17 mouse cellular contexts compared by ENCODE assay signal in the genomic region with DNA sequence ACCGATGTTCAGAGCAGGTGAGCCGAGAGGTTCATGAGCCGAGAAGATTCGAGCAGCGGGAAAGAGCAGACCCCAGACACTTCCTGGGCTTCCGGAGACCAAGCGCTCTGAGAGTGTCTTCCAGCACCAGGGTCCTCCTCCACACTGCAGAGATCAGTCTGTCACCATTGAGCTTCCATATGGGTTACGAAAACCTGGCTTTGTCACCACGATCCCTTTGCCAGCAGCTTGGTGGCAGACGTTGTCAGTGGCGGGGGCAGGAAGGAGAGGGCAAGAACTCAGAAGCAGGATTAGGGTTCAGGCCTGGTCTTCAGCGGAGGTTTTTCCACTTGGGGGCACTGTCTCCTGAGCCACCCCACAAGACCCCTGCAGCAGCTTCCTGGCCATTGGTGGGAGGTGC.
A peak's percentile ranks its signal among the peaks of the same experiment; 100 is the strongest.
DNase-seq lines count a peak whose midpoint lies in the region; ATAC-seq and TF ChIP-seq lines count a peak whose summit lies in the region.
"Had no signal": no experiment of that assay in that cellular context is flagged by ENCODE, and none has a peak within 500 bp of the region (broad histone marks: within the 10 kb centered on the region; RNA-seq: fewer than 3 reads in every experiment).

No protein-coding gene starts in this region.

- no peak for TF ChIP-seq EP300 in lung, postnatal 0 days (IDR thresholded peaks at IDR 0.05)

- 0 out of 2 replicates have a peak, but pooled peaks cover 6% of the 10 kb centered on the region for H3K4me1 ChIP-seq in hindbrain, embryonic 13.5 days (replicated peaks)
- no peaks in the 10 kb centered on the region for H3K4me1 ChIP-seq in lung, postnatal 0 days (ENCODE audit: insufficient read depth, low read depth, low read length)

- H3K27me3 ChIP-seq in hindbrain, embryonic 13.5 days = 0 out of 2 replicates have a peak, but pooled peaks cover 3% of the 10 kb centered on the region
- no peaks in the 10 kb centered on the region for H3K27me3 ChIP-seq in lung, postnatal 0 days (replicated peaks; ENCODE audit: insufficient read depth, low read length)
- H3K27me3 ChIP-seq: forebrain, embryonic 15.5 days; midbrain, embryonic 13.5 days had no signal

- no peaks in the 10 kb centered on the region for H3K36me3 ChIP-seq in hindbrain, embryonic 13.5 days
- H3K36me3 ChIP-seq in lung, postnatal 0 days (ENCODE audit: insufficient read depth, low read length) = no peaks in the 10 kb centered on the region
- H3K36me3 ChIP-seq: forebrain, embryonic 15.5 days; midbrain, embryonic 13.5 days had no signal

- H3K9ac ChIP-seq in hindbrain, embryonic 13.5 days = no peak overlapping the region
- no peak overlapping the region for H3K9ac ChIP-seq in lung, postnatal 0 days (replicated peaks; ENCODE audit: low read depth)
- H3K9ac ChIP-seq: forebrain, embryonic 15.5 days; midbrain, embryonic 13.5 days had no signal

- WGBS in hindbrain, embryonic 13.5 days = 85% methylated on average over 12 of the region's 12 CpGs
- 77% methylated on average over 11 of the region's 12 CpGs for WGBS in lung, postnatal 0 days

- no peak overlapping the region for H3K4me2 ChIP-seq in hindbrain, embryonic 13.5 days
- no peak overlapping the region for H3K4me2 ChIP-seq in lung, postnatal 0 days (replicated peaks; ENCODE audit: low read depth, low read length)
- H3K4me2 ChIP-seq: forebrain, embryonic 15.5 days; midbrain, embryonic 13.5 days had no signal

- no peak for ATAC-seq in hindbrain, embryonic 13.5 days (ENCODE audit: low FRiP score)
- no peak for ATAC-seq in lung, postnatal 0 days
- ATAC-seq: forebrain, embryonic 15.5 days; midbrain, embryonic 13.5 days had no signal

- DNase-seq in frontal cortex, postnatal 36 days (ENCODE audit: low spot score in 2 of 2) = peak; percentile 21 to 27
- no peak for DNase-seq in frontal cortex, postnatal 14 days (ENCODE audit: low spot score in 2 of 2)
- DNase-seq in brain, adult 2 months (ENCODE audit: low read depth, low spot score) = peak; percentile 82
- peak; percentile 22 for DNase-seq in cerebellum, adult 8-10 months
- peak; percentile 39 to 47 for DNase-seq in layer of hippocampus, adult 8-10 months (ENCODE audit: low spot score in 2 of 2)
- DNase-seq in lung, postnatal 0 days (ENCODE audit: low spot score) = no peak
- DNase-seq: adrenal gland, postnatal 36 days; B cell, adult 2 months; heart, adult 2 months; kidney, adult 9 months; lung, adult 18-20 months; lung, postnatal 4 days; retina, postnatal 1 day; thymus, adult 18-20 months had no signal

- TF ChIP-seq CTCF in lung, postnatal 0 days (IDR thresholded peaks at IDR 0.05) = no peak

- no peak overlapping the region for H3K4me3 ChIP-seq in hindbrain, embryonic 13.5 days
- no peak overlapping the region for H3K4me3 ChIP-seq in lung, postnatal 0 days (ENCODE audit: low read depth, low read length)
- H3K4me3 ChIP-seq: forebrain, embryonic 15.5 days; heart, adult 2 months; midbrain, embryonic 13.5 days had no signal

- no peaks in the 10 kb centered on the region for H3K9me3 ChIP-seq in hindbrain, embryonic 13.5 days
- H3K9me3 ChIP-seq in lung, postnatal 0 days (ENCODE audit: low read length) = no peaks in the 10 kb centered on the region
- H3K9me3 ChIP-seq: forebrain, embryonic 15.5 days; midbrain, embryonic 13.5 days had no signal

- no peak overlapping the region for H3K27ac ChIP-seq in hindbrain, embryonic 13.5 days
- H3K27ac ChIP-seq in lung, postnatal 0 days (ENCODE audit: low read length) = no peak overlapping the region
- H3K27ac ChIP-seq: forebrain, embryonic 15.5 days; heart, adult 2 months; midbrain, embryonic 13.5 days had no signal

Comparison
In these comparisons a context has a peak if more than half of its experiments do, and no peak if none do; other contexts are left out.
1. DNase-seq: peak in frontal cortex, postnatal 36 days (2 of 2), brain, adult 2 months (single experiment), cerebellum, adult 8-10 months (single experiment) and layer of hippocampus, adult 8-10 months (2 of 2); none in frontal cortex, postnatal 14 days (0 of 2) and lung, postnatal 0 days (single experiment).